Mouse (Mus musculus) stomach, postnatal 0 days (tissue): ENCODE data around the gene Elmo1.

Source experiments
- CTCF ChIP-seq: IDR thresholded peaks from 2 replicates; pipeline ENCODE4 v1.5.1; 2016; ENCODE audit warnings: antibody characterized with exemption, low read depth, mild to moderate bottlenecking, moderate library complexity
- EP300 ChIP-seq: optimal IDR thresholded peaks from 2 replicates; pipeline ENCODE3; 2016; ENCODE audit warnings: antibody characterized with exemption

- TF ChIP-seq EP300 (no peak), CTCF (peak; percentile 49)
These were observed 229.8 kb downstream of the Elmo1 start for GRCm38 (mm10) chr13:20320232-20320631.
